Mouse (Mus musculus) liver, adult 2 months (tissue): ENCODE measurements around the gene Gngt2.

Experiments used
- CTCF ChIP-seq: fragments of 200-500 bp; IDR thresholded peaks from 2 replicates; pipeline ENCODE4 v1.5.1; 2011; ENCODE audit warnings: low read depth, low read length, control low read depth
- POLR2A ChIP-seq: fragments of 200-500 bp; IDR thresholded peaks from 2 replicates; pipeline ENCODE4 v1.6.1; 2011; ENCODE audit warnings: low read length, control low read depth; ENCODE audit not compliant: insufficient read depth; ENCODE audit errors: extremely low read depth

GRCm38 (mm10) chr11:95805527-95805926 lies 31.5 kb upstream of the Gngt2 start:
- no peak for TF ChIP-seq POLR2A
- TF ChIP-seq CTCF: no peak
